Mouse (Mus musculus) ES-E14 (cell line): Measurements from ENCODE around the gene Vwc2.

ENCODE experiments used
- CHD2 ChIP-seq: IDR thresholded peaks from 2 replicates; pipeline ENCODE4 v1.6.1; 2014; ENCODE audit warnings: mild to moderate bottlenecking, low read depth, low read length, inconsistent platforms
- MAFK ChIP-seq: IDR thresholded peaks from 2 replicates; pipeline ENCODE4 v1.6.1; 2014; ENCODE audit warnings: mild to moderate bottlenecking, low read depth, low read length, inconsistent platforms; ENCODE audit not compliant: insufficient read depth
- ZC3H11A ChIP-seq: IDR thresholded peaks from 2 replicates; pipeline ENCODE4 v1.6.1; 2012; ENCODE audit warnings: low read depth, mild to moderate bottlenecking, inconsistent platforms, low read length, borderline replicate concordance

DNA sequence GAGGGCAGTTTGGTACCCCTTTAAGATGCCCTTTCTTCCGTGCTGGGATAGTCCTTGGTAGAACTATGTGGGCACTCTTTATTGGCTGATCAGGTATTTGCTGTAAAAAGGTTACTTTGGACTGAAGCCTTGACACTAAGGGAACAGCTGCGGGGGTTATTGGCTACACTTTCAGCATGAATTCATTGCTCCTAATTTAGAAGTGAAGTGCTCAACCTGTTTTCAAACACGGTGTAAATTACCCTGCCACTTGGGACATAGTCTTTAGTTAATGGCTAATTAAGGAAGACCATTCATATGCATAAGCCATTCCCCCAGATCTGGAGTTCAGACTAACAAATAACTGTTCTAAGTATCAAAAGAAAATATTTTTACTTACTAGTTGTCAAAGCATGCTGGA lies 2.7 kb downstream of the Vwc2 start:
- TF ChIP-seq CHD2 (no peak), ZC3H11A (no peak), MAFK (no peak)
